16 mouse cellular contexts compared by ENCODE assay signal in the genomic region with DNA sequence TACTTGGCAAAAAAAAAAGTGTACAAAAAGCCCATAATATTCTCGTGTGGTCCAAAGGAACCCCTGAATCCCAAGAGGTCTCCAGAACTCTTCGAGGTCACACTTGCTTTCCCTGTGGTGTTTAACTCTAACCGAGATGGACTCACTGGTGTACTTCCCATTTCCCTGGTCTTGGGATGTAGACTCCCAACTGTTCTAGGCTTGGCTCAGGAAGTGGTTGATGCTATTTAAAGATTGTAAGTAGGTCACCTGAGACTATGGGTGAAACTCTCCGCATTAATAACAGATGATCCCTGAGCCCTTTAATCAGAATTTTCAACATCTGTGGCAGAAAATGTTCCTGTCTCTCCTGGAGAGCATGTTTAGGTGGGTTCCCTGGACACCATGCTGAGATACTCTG.
A peak's percentile ranks its signal among the peaks of the same experiment; 100 is the strongest.
DNase-seq lines count a peak whose midpoint lies in the region; TF ChIP-seq lines count a peak whose summit lies in the region.
"Had no signal": no experiment of that assay in that cellular context is flagged by ENCODE, and none has a peak within 500 bp of the region (broad histone marks: within the 10 kb centered on the region; RNA-seq: fewer than 3 reads in every experiment).

No protein-coding gene starts in this region.

- intact Hi-C loops in gastrocnemius, adult 2 months (cut with DNase I), result no loop called here

- H3K4me3 ChIP-seq in gastrocnemius, adult 2 months, result no peak overlapping the region
- H3K4me3 ChIP-seq: embryonic facial prominence, embryonic 13.5 days; embryonic facial prominence, embryonic 15.5 days; erythroblast, embryonic 14.5 days; forebrain, embryonic 10.5 days; forebrain, embryonic 12.5 days had no signal

- peak; percentile 7 for DNase-seq in cerebellum, adult 11-12 months
- DNase-seq in cerebellum, adult 11 months, result no peak
- no peak for DNase-seq in gastrocnemius, adult 2 months
- DNase-seq in gastrocnemius, adult 8-10 months (ENCODE audit: low spot score in 2 of 2), result no peak
- peak; percentile 21 for DNase-seq in cerebellum, adult 9-10 months
- DNase-seq in cerebellum, adult 9-11 months, result peak; percentile 14
- no peak for DNase-seq in ovary, postnatal 14 days (ENCODE audit: low spot score)
- DNase-seq: adrenal gland, adult 2 months; adrenal gland, postnatal 10 days; adrenal gland, postnatal 25 days; embryo, embryonic 11 days had no signal

- TF ChIP-seq CTCF in gastrocnemius, adult 2 months (IDR thresholded peaks at IDR 0.05), result no peak

- peak overlapping the region; percentile 68; the same call in 1 of the 2 replicates for H3K27ac ChIP-seq in gastrocnemius, adult 2 months
- H3K27ac ChIP-seq: embryonic facial prominence, embryonic 13.5 days; embryonic facial prominence, embryonic 15.5 days; forebrain, embryonic 10.5 days; forebrain, embryonic 12.5 days had no signal

Comparison
In these comparisons a context has a peak if more than half of its experiments do, and no peak if none do; other contexts are left out.
1. DNase-seq: peak in cerebellum, adult 11-12 months (single experiment), cerebellum, adult 9-10 months (single experiment) and cerebellum, adult 9-11 months (single experiment); none in cerebellum, adult 11 months (single experiment), gastrocnemius, adult 2 months (single experiment), gastrocnemius, adult 8-10 months (0 of 2) and ovary, postnatal 14 days (single experiment).